Mouse (Mus musculus) embryonic facial prominence, embryonic 11.5 days (tissue): ENCODE measurements at regions not wholly inside any gene's neighbourhood (a gene's known extent, or its start where the extent isn't known, plus 50 kb on each side); places are given as distances from the start of the nearest gene placed in this dataset.
A peak's percentile ranks its signal among the peaks of the same experiment; 100 is the strongest.

Experiments used
- ATAC-seq: fragments of 200-750 bp; cut with Nextera tagmentation; replicated peaks from 2 replicates; pipeline ENCODE4 v1.8.0; 2017; ENCODE audit warnings: low read depth; ENCODE audit not compliant: insufficient number of reproducible peaks, low FRiP score, low TSS enrichment
- DNase-seq: peaks from one replicate; pipeline ENCODE4 v3.0.0-alpha.2; 2015; ENCODE audit warnings: low spot score
- H3K27ac ChIP-seq: fragments of 300-500 bp; sonication (generic); replicated peaks from 2 replicates; pipeline ENCODE4 v1.5.1; 2014; ENCODE audit warnings: mild to moderate bottlenecking, low read depth, low read length, control low read depth
- H3K27me3 ChIP-seq: fragments of 300-500 bp; sonication (generic); 2 replicates; pipeline ENCODE4 v1.6.1; 2014; ENCODE audit warnings: mild to moderate bottlenecking, low read length, moderate library complexity, mixed read lengths; ENCODE audit not compliant: control insufficient read depth, insufficient read depth
- H3K36me3 ChIP-seq: fragments of 300-500 bp; sonication (generic); replicated peaks from 2 replicates; pipeline ENCODE4 v1.6.1; 2014; ENCODE audit warnings: low read depth, mild to moderate bottlenecking, low read length, moderate library complexity, mixed read lengths; ENCODE audit not compliant: control insufficient read depth, insufficient read depth
- H3K4me1 ChIP-seq: fragments of 300-500 bp; sonication (generic); 2 replicates; pipeline ENCODE4 v1.6.1; 2014; ENCODE audit warnings: low read length, mixed read lengths; ENCODE audit not compliant: control insufficient read depth, insufficient read depth
- H3K4me2 ChIP-seq: fragments of 300-500 bp; sonication (generic); 2 replicates; pipeline ENCODE4 v1.6.1; 2014; ENCODE audit warnings: low read depth, mild to moderate bottlenecking, control low read depth, low read length, moderate library complexity
- H3K4me3 ChIP-seq: fragments of 300-500 bp; sonication (generic); 2 replicates; pipeline ENCODE4 v1.5.1; 2014; ENCODE audit warnings: low read depth, low read length, control low read depth
- H3K9ac ChIP-seq: fragments of 300-500 bp; sonication (generic); replicated peaks from 2 replicates; pipeline ENCODE4 v1.6.1; 2014; ENCODE audit warnings: mild to moderate bottlenecking, control low read depth, low read length
- H3K9me3 ChIP-seq: fragments of 300-500 bp; sonication (generic); replicated peaks from 2 replicates; pipeline ENCODE4 v1.6.1; 2016; ENCODE audit warnings: mild to moderate bottlenecking, low read length, inconsistent platforms, mixed read lengths; ENCODE audit not compliant: control insufficient read depth
- WGBS: fragments of 180-500 bp; shearing (Covaris S2); extraction: QIAGEN DNeasy Blood & Tissue Kit; methylation state at CpG from one replicate; pipeline ENCODE4 v1.1.7; 2014; 5-methylcytosine and 5-hydroxymethylcytosine counted together

- no peak overlapping the region for H3K27ac ChIP-seq
- H3K9me3 ChIP-seq = no peaks in the 10 kb centered on the region
- H3K9ac ChIP-seq = no peak overlapping the region
- no peaks in the 10 kb centered on the region for H3K27me3 ChIP-seq
- no peaks in the 10 kb centered on the region for H3K4me1 ChIP-seq
- H3K4me3 ChIP-seq = no peak overlapping the region
- ATAC-seq (no peak), DNase-seq (no peak)
- H3K36me3 ChIP-seq = no peaks in the 10 kb centered on the region
- 72% methylated on average over 3 of the region's 3 CpGs for WGBS
- H3K4me2 ChIP-seq = no peak overlapping the region
Observed at GRCm38 (mm10) chr17:48608315-48608714, 153.6 kb downstream of the Unc5cl start.

- Histone ChIP-seq H3K4me2 (no peak overlapping the region), H3K9me3 (no peaks in the 10 kb centered on the region), H3K27me3 (no peaks in the 10 kb centered on the region), H3K4me1 (no peaks in the 10 kb centered on the region), H3K27ac (no peak overlapping the region), H3K36me3 (no peaks in the 10 kb centered on the region), H3K9ac (no peak overlapping the region), H3K4me3 (no peak overlapping the region)
- 84% methylated on average over 10 of the region's 10 CpGs for WGBS
- DNase-seq (no peak), ATAC-seq (no peak)
Observed at GRCm38 (mm10) chr17:48610107-48610506, 155.4 kb downstream of the Unc5cl start.

GRCm38 (mm10) chr17:48610806-48611205 lies 156.1 kb downstream of the Unc5cl start:
- Histone ChIP-seq H3K4me1 (no peaks in the 10 kb centered on the region), H3K27ac (no peak overlapping the region), H3K27me3 (no peaks in the 10 kb centered on the region), H3K4me3 (no peak overlapping the region), H3K9ac (no peak overlapping the region), H3K9me3 (no peaks in the 10 kb centered on the region), H3K4me2 (no peak overlapping the region), H3K36me3 (no peaks in the 10 kb centered on the region)
- no peak for ATAC-seq
- 69% methylated on average over 8 of the region's 8 CpGs for WGBS
- DNase-seq = no peak

- H3K27ac ChIP-seq = no peak overlapping the region
- no peak overlapping the region for H3K4me3 ChIP-seq
- no peaks in the 10 kb centered on the region for H3K27me3 ChIP-seq
- DNase-seq = peak; percentile 8
- no peaks in the 10 kb centered on the region for H3K9me3 ChIP-seq
- H3K36me3 ChIP-seq = no peaks in the 10 kb centered on the region
- 85% methylated on average over 5 of the region's 5 CpGs for WGBS
- ATAC-seq = no peak
- no peaks in the 10 kb centered on the region for H3K4me1 ChIP-seq
- H3K4me2 ChIP-seq = no peak overlapping the region
- H3K9ac ChIP-seq = no peak overlapping the region
Observed at GRCm38 (mm10) chr17:48613491-48613890, 158.8 kb downstream of the Unc5cl start.

- ATAC-seq (no peak), DNase-seq (no peak)
- H3K27me3 ChIP-seq = no peaks in the 10 kb centered on the region
- no peak overlapping the region for H3K4me3 ChIP-seq
- no peak overlapping the region for H3K4me2 ChIP-seq
- H3K36me3 ChIP-seq = no peaks in the 10 kb centered on the region
- no peaks in the 10 kb centered on the region for H3K4me1 ChIP-seq
- no peaks in the 10 kb centered on the region for H3K9me3 ChIP-seq
- H3K27ac ChIP-seq = no peak overlapping the region
- no peak overlapping the region for H3K9ac ChIP-seq
- 76% methylated on average over 3 of the region's 3 CpGs for WGBS
Observed at GRCm38 (mm10) chr17:48615248-48615647, 160.5 kb downstream of the Unc5cl start.

GRCm38 (mm10) chr17:48616205-48616604 lies 161.5 kb downstream of the Unc5cl start:
- H3K27ac ChIP-seq = no peak overlapping the region
- WGBS = 32% methylated on average over 4 of the region's 4 CpGs
- H3K4me2 ChIP-seq = no peak overlapping the region
- no peaks in the 10 kb centered on the region for H3K27me3 ChIP-seq
- H3K9ac ChIP-seq = no peak overlapping the region
- DNase-seq = no peak
- ATAC-seq = no peak
- no peak overlapping the region for H3K4me3 ChIP-seq
- H3K4me1 ChIP-seq = no peaks in the 10 kb centered on the region
- H3K9me3 ChIP-seq = no peaks in the 10 kb centered on the region
- no peaks in the 10 kb centered on the region for H3K36me3 ChIP-seq

- H3K36me3 ChIP-seq = no peaks in the 10 kb centered on the region
- WGBS = 72% methylated on average over 2 of the region's 2 CpGs
- H3K9ac ChIP-seq = no peak overlapping the region
- H3K4me3 ChIP-seq = no peak overlapping the region
- H3K27me3 ChIP-seq = no peaks in the 10 kb centered on the region
- H3K9me3 ChIP-seq = no peaks in the 10 kb centered on the region
- H3K4me2 ChIP-seq = no peak overlapping the region
- no peaks in the 10 kb centered on the region for H3K4me1 ChIP-seq
- H3K27ac ChIP-seq = no peak overlapping the region
- no peak for DNase-seq
- no peak for ATAC-seq
Observed at GRCm38 (mm10) chr17:48620896-48621295, 166.2 kb downstream of the Unc5cl start.

GRCm38 (mm10) chr17:48621676-48622075 lies 167.0 kb downstream of the Unc5cl start:
- Histone ChIP-seq H3K27ac (no peak overlapping the region), H3K36me3 (no peaks in the 10 kb centered on the region), H3K9me3 (no peaks in the 10 kb centered on the region), H3K4me3 (no peak overlapping the region), H3K4me2 (no peak overlapping the region), H3K4me1 (no peaks in the 10 kb centered on the region), H3K27me3 (no peaks in the 10 kb centered on the region), H3K9ac (no peak overlapping the region)
- DNase-seq (no peak), ATAC-seq (no peak)
- WGBS = 91% methylated on average over 11 of the region's 11 CpGs
